Mouse (Mus musculus) cerebellum, postnatal 25 days (tissue): ENCODE measurements around the gene Sctr.

ENCODE experiments used
- DNase-seq, 2 experiments: peaks; one replicate each; pipeline ENCODE4 v3.0.0; 2021; ENCODE audit warnings: mixed read lengths in 2 of 2

Sctr gene

DNA sequence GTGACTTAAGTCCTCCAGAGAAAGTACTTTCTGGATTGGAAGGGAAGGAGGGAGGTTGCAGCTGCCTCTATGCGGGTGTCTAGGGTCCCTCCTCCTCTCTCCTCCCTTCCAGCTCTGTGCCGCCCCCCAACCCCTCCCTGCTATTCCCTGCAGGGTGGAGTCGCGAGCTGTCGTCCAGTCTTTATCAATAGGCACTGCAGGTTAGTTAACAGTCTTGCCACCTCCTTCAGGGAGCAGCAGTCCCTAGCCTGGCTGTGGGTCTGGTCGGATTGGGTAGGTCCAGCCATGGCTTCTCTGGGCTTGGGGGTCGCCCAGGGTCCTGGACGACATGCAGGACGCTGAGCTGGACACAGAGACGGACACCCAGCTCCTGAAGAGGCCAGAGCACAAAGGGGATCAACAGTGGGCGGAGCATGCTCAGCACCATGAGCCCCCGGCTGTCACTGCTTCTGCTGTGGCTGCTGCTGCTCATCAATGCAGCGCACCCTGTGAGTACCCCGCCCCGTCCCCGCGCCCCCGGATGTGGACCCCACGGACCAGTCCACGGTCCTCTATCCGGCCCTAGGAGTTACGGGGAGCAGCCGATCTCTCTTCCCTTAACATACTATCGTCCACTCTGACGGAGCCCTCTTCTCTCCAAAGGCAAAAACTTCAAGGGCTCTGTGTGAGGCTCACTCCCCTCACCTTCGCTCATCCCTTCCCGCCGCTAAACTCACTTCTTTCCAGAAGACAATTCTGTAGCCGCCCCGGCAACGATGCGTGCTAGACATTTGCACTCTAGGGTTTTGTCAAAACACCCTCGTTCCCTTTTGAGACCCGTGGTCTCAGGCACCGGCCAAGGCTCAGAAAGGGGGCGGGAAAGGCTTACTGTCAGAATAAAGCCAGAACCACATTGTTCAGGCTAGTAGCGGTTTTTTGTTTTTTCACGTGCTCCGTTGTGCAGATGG is at the start of gene Sctr:
Gene Sctr, plus strand, starts transcription at position 51 of the 947 bp plus-strand sequence.
- no peak for DNase-seq

DNA sequence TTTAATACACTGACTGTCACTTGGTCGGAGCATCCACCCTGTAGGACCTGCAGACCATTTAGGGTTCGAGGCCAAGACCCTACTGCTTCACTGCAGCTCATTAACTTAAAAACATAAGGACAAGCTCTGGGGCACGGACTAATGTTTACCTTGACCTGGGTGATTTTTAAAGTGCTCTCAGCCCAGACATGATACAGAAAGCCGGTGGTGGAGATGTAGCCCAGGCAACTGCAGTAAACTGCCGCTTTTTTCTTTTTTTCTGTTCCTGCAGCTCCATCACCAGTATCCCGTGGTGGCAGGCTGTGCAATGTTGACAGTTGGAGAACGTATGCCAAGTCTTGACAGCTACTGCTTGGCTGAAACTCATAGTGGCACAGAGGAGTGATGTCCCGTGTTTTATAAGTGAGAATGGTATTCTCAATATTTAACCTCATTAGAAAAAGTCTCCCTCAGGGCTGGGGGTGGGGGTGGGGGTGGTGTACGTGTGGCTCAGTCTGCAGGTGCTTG is 48.9 kb upstream of the Sctr start:
- peak; percentile 66 to 73 for DNase-seq

DNA sequence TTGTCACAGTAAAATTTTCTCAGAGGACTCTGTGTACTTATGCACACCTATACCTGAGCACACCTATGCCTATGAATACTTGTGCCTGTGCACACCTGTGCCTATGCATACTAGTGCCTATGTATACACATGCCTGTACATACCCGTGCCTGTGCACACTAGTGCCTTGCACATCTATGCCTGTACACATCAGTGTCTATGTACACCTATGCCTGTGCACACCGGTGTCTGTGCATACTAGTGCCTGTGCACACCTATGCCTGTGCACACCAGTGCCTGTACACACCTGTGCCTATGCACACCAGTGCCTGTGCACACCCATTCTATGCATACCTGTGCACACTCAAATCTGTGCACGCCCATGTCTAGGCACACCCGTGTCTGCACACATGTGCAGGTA is 47.2 kb upstream of the Sctr start:
- DNase-seq = no peak

DNA sequence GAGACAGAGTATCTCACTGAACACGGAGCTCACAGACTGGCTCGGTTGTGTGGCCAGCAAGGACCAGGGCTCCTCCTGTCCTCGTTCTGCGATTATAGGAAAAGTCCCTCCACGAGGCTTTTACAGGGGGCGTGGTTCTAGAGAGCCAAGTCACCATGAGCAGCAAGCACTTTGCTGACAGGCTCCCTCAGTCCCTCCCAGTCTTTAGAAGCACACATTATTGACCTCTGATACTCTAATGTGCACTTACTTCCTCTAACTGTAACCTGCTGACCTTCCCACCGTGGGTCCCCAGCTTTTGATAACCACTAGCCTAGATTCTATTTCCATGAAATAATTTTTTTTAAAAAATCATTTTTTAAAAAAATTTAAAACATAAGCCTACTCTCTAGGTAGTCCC is 46.8 kb upstream of the Sctr start:
- DNase-seq = no peak

DNA sequence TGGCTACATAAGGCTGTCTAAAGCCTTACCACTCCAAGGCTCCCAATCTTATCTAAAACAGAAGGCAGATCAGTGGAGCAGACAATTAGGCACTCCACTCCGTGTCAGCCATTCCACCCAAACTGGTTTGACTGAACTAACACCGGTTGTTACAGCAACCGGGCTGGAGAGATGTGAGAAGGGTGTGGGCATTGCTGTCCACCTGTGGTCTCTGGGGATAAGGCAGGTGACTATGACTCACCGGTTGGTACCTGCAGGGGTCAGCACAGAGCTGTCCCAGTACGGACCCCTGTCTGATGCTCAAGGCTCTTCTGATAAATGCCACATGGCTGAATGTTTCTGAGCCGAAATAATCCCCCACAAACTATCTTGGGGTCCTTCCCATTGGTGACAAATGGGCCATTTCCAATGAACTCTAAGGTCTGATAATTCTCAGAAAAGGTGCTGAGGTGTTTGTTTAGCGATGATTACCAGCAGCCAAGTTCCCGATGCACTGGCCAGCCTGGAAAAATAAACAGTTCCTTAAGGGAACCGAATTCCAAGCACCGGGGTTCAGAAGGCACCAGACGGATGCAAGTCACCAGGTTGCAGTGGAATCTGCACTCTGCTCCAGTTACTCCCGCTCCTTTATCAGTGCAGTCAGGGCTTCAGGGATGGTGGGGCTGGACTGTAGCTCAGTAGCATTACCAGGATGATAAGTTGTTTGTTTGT is 40.7 kb upstream of the Sctr start:
- no peak for DNase-seq

DNA sequence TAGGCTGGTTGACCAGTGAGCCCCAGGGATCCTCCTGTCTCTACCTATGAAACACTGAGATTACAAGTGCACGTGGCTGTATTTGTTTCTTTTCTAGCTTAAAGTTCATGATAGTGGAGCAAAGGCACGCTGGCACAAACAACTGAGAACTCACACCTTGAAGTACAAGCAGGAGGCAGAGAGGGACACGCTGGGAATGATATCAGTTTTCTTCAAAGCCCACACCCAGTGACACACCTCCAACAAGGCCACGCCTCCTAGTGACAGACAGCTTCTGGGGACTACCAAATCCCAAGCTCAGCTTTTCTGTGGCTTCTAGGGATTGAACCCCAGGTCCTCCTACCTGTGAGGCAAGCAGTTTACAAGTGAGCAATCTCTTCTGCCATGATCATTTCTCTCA is 33.6 kb upstream of the Sctr start:
- DNase-seq = no peak

DNA sequence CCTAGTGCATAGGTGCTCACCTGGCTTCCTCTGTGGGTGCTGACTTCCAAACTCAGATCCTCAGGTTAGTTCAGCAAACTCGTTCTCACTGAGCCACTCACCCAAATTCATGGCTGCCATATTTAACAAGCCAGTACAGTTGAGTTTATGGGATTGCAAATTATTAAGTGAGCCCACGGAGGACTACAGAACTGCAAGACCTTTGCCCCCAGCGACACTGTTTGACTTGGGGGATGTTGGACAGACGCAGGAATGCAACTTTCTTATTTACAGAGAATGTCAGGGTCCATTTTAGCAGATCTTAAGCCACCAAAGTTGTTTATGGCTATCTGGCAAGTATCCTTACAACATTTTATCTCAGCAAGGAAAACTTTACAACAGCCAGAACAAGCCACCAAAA is 31.6 kb upstream of the Sctr start:
- DNase-seq = no peak

DNA sequence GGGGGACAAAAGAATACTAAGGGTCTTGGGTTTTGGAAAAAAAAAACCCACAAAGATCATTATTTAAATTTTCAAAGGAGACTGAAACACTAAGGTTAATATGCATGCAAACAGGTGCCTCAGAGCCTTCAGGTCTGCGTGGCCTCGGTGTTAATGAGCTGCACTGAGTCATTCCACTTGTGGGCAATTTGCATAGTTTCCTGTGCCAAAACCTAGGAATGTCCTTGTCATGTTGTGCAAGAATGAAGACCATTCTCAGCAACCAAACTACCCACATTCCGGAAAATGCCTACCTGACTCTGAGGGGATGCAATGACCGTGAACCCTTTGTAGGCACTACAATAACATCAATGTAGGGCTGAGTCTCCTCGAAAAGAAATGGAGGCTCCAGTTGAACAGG is 20.1 kb upstream of the Sctr start:
- no peak for DNase-seq

DNA sequence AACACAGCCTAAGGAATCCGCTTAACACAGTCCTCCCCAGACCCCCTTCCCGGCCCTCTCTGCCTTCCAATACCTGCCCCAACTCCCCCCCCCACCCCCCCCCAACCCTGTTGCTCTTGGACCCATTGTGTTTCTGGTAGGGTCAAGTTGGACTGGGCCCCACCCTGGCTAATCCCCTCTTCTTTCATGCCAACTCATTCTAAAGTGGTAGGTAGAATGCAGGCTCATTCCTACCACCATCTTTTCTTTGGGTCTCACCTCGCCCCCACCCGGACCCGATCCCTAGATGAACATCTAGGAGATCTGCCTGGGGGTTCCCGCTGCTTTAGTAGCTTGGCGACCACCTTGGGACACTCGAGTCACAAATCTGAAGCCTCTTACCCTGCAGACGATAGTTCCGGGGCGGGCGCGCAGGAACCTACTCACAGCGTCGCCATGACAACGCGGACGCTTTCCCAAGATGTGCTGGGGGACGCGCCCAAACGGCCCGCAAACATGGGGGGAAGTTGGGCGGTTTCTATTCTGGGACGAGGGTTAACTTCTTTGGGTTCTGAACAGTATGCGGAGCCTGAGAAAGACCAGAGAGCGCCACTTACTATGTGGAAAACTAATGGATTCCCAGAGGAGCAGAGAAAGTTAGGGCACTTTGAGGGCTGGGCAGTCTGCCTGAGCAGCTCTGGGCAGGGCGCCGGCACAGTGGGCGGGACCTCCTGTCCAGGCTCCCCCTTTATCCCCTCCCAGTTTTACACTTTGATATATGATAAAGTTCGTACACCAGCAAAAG is 9.7 kb upstream of the Sctr start, which contains the start of gene Cfap221:
Gene Cfap221, minus strand, starts transcription at position 437 of the 784 bp plus-strand sequence.
- DNase-seq = peak in 1 of 2 experiments; percentile 29

DNA sequence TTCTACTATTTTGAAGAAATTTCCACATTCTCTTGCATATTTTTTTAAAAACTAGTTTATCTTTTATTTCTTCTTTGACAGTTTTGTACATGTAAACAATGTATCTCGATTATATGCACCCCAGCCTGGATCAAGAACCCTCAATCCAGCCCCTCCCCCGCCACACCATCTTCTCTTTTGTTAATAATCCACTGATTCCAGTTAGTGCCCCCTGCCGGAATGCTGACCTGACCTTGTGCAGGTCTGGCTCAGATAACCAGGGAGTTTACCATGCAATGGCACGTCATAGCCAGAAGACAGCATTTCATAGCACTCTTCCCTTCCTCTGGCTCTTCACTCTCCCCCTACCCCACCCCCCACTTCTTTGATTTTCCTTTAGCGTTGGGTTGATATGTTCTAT is 9.1 kb upstream of the Sctr start:
- no peak for DNase-seq

DNA sequence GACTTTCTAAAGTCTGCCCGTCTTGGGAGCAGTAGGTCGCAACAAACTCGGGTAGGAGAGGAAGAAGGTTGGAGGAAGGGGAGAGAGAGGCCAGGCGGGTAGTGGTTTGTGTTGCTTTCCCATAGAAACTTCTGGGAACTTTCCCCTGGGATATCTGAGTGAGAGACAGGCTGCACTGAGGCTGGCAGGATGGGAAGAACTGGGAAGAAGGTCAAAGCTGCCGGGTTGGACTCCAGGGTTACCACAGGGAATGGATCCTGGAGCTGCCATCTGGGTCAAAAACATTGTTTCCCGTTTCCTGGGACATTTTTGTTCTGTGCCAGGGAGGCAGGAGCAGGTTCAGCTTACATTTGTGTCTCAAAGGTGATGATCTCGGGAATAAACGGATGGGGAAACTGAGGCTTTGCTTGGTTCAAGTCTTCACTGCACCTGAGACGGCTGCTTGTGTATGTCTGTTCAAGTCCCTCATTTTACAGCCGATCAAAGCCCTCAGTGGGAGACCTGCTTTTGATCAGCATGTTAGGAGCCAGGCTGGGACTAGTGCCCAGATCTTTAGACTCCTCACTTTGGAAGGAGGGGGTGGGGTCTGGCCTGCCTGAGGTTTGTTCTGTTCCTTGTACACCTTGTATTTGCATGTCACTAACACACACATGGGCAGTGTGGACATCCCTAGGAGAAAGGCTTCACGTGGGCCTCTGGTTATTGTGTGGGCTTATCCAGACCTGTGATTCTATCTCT is 1.3 kb downstream of the Sctr start:
- no peak for DNase-seq

DNA sequence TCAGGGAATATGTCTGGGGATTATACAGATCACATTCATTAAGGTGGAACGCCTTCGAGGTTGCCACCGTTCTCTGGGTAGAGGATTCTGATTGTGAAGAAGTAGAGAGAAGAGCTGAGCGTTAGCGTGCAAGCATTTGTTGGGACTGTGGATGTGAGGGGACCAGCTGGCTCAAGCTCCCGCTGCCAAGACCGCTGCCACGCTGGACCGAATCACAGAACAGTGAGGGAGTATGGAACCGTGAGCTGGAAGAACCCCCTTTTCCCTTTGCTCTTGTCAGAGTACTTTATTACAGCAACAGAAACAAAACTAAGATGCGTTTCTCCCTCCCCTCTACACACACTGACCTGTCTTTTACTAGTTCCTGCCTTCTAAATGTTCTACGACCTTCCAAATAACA is 5.9 kb downstream of the Sctr start:
- no peak for DNase-seq

DNA sequence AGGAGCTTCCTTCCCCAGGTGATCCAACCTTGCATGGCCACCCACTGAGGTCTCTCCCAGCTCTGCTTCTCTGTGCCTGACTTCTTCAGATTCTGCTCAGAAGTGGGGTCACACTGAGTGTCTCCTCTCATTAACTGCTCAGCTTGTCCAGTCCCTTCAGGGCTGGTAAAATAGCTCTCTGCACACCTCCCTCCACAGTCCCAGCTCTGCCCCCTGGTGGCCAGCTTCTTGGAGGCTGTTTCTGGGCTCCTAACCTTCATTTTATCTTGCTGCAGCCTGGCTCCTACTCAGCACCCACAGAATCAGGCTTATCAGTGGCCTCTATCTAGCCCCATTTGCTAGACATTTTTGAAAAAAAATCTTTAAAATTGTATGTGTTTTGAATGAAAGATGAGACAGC is 6.4 kb downstream of the Sctr start:
- DNase-seq = peak; percentile 75 to 86

DNA sequence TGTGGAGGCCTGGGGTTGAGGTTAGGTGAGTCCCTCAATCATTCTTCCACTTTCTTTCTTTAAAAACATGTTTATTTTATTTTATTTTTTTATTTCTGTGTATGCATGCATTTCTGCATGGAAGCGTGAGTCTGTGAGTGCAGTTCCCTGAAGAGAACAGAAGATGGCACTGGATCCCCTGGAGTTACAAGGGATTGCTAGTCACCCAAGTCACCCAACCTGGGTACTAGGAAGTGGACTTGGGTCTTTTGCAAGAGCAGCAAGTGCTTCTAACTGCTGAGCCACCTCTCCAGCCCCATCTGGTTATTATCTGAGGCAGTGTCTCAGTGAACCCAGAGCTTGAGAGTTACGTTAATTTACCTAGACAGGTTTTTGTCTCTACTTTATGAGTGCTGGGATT is 9.5 kb downstream of the Sctr start:
- DNase-seq = no peak

DNA sequence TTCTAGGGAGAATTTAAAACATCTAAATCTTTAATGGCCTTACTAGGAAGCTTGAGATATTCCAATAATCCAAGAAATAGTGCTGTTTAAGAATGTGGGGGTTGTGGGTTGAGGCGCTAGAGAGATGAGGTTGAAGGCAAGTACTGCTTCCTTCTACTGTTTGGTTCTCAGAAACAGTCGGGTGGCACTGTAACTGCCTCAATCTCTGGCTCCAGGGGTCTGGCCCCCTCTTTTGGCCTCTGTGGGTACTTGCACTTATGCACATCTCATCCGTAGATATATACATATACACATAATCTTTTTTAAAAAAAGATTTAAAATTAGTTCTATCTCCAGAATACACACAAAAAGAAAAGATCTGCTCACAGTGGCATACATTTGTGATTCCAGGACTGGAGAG is 12.2 kb downstream of the Sctr start:
- no peak for DNase-seq

DNA sequence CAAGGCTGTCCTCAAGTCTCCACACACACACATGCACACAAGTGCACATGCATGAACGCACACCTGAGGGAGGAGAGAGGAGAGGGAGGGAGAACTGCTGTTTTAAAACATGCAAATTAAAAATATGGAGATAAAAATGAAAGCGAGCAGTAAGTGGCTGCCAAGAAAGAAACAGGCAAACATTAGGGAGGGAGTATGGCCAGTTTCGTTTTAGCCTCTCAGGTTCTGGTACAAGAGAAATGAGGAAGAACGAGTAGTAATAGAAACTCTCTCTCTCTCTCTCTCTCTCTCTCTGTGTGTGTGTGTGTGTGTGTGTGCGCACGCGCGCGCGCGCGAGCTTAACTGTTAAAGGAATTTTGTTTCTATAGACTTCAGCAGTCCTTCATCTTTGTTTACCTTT is 12.7 kb downstream of the Sctr start:
- no peak for DNase-seq

DNA sequence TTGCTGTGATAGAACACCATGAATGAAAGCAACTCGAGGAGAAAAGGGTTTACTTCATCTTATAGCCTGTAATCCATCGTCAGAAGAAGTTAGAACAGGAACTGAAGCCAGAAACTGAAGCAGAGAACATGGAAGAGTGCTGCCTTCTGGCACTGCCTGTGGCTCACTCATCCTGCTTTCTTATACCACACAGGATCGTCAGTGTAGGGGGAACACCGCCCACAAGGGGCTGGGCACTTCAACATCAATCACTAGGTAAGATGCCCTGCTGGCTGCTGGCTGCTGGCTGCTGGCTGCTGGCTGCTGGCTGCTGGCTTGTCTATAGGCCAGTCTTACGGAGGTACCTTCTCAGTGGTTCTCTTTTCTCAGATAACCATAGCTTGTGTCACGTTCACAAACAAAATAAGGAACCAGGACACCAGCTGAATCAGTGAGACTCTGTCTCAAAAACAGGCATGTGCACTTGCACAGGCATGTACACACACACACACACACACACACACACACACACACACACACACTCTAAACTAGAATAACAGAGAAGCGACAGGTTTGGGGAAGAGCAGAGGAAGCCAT is 13.7 kb downstream of the Sctr start:
- no peak for DNase-seq

DNA sequence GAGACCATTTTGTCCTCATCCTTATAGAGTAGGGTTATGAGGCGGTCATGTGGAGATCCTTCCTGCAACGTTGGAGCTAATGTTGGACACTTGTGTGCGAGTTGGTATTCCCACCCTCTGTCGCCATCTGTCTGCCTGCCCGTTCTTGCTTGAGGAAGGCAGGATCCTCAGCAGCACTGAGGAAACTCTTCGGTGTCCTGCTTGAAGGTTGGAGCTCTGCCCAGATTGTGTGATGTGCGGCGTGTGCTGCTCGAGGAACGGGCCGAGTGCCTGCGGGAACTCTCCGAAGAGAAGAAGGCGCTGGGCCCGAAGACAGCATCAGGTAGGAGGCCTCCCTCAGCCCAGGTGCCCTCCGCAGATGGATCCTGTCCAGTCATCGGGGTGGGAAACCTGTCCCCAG is 15.3 kb downstream of the Sctr start:
- peak; percentile 33 to 63 for DNase-seq

DNA sequence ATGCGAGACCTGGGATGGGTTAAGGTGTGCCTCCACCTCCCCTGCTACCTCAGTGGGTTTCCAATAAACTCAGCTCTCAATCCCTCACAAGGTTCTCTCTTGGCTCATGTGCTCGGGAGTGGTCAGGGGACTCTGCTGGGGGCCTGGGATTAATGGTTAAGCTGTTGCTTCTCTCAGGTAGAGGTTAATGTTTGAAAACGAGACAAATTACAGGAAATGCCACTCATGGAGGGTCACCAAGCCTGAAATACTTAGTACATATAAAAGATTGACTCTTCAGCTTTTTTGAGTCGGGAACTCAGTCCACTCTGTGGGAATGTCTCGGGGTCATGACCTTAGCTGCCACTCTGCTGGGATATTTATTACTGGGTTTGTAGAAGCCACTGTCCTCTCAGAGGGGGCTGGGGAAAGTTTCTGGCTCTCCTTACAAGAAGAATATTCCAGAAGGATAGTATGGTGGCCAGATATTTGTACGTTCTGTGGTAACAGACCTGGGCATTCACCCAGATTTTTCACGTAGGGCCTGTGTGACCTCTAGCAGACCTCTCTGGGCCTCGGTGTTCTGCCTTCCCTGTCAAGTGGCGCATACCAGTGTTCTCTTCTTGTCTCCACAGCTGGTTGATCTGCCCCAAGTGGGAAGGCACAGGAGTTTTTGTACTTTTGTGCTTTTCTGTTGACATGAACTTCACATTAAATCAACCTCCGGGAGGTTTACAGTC is 17.8 kb downstream of the Sctr start:
- DNase-seq = no peak

DNA sequence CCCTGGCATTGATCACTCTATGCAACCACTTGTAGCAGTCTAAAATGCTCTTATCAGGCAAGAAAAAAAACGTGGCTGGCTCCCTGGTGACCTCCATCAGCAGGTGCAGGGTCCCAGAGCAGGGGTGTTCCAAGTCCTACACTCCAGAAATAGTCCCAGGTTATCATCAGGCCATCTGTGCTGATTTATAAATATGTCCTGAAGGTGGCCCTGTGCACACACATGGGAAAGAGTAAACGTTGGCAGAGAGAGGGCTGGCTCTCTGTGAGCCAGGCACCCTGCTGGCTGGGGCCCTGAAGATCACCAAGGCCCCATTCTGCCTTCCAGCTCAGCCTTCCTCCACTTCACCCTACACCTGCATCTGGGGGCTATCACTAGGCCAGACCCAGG is 18.4 kb downstream of the Sctr start:
- DNase-seq = peak; percentile 28 to 37

DNA sequence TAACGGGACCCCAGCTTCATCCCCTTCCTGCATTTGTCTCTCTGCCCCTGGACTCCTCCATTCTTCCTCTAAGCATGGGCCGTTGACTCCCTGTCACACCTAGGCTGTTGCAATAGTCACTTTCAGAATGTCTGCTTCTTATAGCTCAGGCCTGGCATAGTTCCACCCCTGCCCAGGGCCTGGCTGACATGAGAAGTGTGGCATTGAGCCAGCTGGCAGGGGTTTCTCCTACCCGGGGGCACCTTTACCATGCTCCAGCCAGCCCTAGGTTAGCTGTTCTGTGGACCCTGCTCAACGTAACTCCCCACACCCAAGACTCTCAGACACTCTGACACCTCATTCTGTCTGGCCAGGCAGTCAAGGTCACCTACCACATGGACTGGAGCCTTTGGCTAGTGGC is 21.0 kb downstream of the Sctr start:
- peak; percentile 61 to 79 for DNase-seq
